Mouse (Mus musculus) CH12.LX (cell line): ENCODE measurements around the gene Lurap1. TPM values are rescaled to one million over a fixed set of nuclear protein-coding genes. Genes with fewer than 3 reads are reported as not detected.

Experiments used
- DNase-seq: peaks from one replicate; pipeline ENCODE4 v3.0.0-alpha.2; 2013; ENCODE audit errors: extremely low read depth
- H3K27ac ChIP-seq: 2 replicates; pipeline ENCODE4 v1.5.1; 2012; ENCODE audit warnings: low read depth, mild to moderate bottlenecking, control low read depth, moderate library complexity; ENCODE audit not compliant: insufficient read depth
- H3K27me3 ChIP-seq: replicated peaks from 2 replicates; pipeline ENCODE3; 2012; ENCODE audit warnings: inconsistent platforms
- H3K36me3 ChIP-seq, 2 experiments: replicated peaks in 1 of 2; 2 replicates each; pipeline versions ENCODE3 to v1.6.1; 2012; ENCODE audit warnings: inconsistent platforms in 1 of 2, low read length in 1 of 2, mild to moderate bottlenecking in 1 of 2, mixed read lengths in 1 of 2, moderate library complexity in 1 of 2; ENCODE audit not compliant: control insufficient read depth in 1 of 2, insufficient read depth in 1 of 2
- H3K4me1 ChIP-seq, 2 experiments: 2 replicates each; pipeline ENCODE4 v1.6.1; 2012; ENCODE audit warnings: inconsistent platforms in 1 of 2, moderate library complexity in 1 of 2; ENCODE audit not compliant: insufficient read depth in 2 of 2, control insufficient read depth in 1 of 2
- H3K4me2 ChIP-seq: 2 replicates; pipeline ENCODE4 v1.6.1; 2012; ENCODE audit warnings: low read depth, mild to moderate bottlenecking, control low read depth; ENCODE audit not compliant: poor library complexity, insufficient read depth, severe bottlenecking
- H3K4me3 ChIP-seq, 3 experiments: fragments of 150-350 bp in 1 of 3; sonication (generic) in 1 of 3; replicated peaks in 1 of 3; 2 replicates each; pipeline versions ENCODE3 to v1.5.1; 2011 to 2012; ENCODE audit warnings: low read depth in 2 of 3, low read length in 2 of 3, mild to moderate bottlenecking in 2 of 3, moderate library complexity in 2 of 3, control low read depth in 1 of 3, improper control_type of control experiment in 1 of 3, inconsistent platforms in 1 of 3, mixed read lengths in 1 of 3; ENCODE audit not compliant: poor library complexity in 1 of 3
- H3K79me2 ChIP-seq: replicated peaks from 2 replicates; pipeline ENCODE4 v1.6.1; 2012; ENCODE audit warnings: mild to moderate bottlenecking, moderate library complexity; ENCODE audit not compliant: control insufficient read depth, poor library complexity, insufficient read depth, severe bottlenecking; ENCODE audit errors: extremely low read depth
- H3K9ac ChIP-seq: 2 replicates; pipeline ENCODE4 v1.6.1; 2012; ENCODE audit warnings: low read depth, mild to moderate bottlenecking, control low read depth, moderate library complexity; ENCODE audit not compliant: insufficient read depth
- H3K9me3 ChIP-seq: replicated peaks from 2 replicates; pipeline ENCODE3; 2012; ENCODE audit warnings: low read length, inconsistent platforms, mixed read lengths
- BHLHE40 ChIP-seq: IDR thresholded peaks from 2 replicates; pipeline ENCODE4 v1.6.1; 2011; ENCODE audit warnings: mild to moderate bottlenecking, low read depth, low read length, improper control_type of control experiment
- CHD1 ChIP-seq: IDR thresholded peaks from 2 replicates; pipeline ENCODE4 v1.6.1; 2012; ENCODE audit warnings: low read depth, low read length, improper control_type of control experiment, inconsistent platforms
- CHD2 ChIP-seq: IDR thresholded peaks from 2 replicates; pipeline ENCODE4 v1.6.1; 2011; ENCODE audit warnings: low read length, improper control_type of control experiment
- CTCF ChIP-seq, 2 experiments: IDR thresholded peaks in 1 of 2; conservative IDR thresholded peaks in 1 of 2; 2 replicates each; pipeline ENCODE4 v1.5.1; 2011 to 2012; ENCODE audit warnings: low read depth in 2 of 2, low read length in 2 of 2, improper control_type of control experiment in 1 of 2, inconsistent platforms in 1 of 2, mild to moderate bottlenecking in 1 of 2, moderate library complexity in 1 of 2
- E2F4 ChIP-seq: IDR thresholded peaks from 2 replicates; pipeline ENCODE4 v1.6.1; 2011; ENCODE audit warnings: low read depth, low read length, improper control_type of control experiment; ENCODE audit not compliant: insufficient replicate concordance
- ELF1 ChIP-seq: IDR thresholded peaks from 2 replicates; pipeline ENCODE4 v1.6.1; 2014; ENCODE audit warnings: low read depth, mild to moderate bottlenecking, inconsistent platforms, low read length, improper control_type of control experiment
- EP300 ChIP-seq: IDR thresholded peaks from 2 replicates; pipeline ENCODE4 v1.6.1; 2011; ENCODE audit warnings: low read length, improper control_type of control experiment
- ETS1 ChIP-seq: conservative IDR thresholded peaks from 2 replicates; pipeline ENCODE4 v1.6.1; 2012; ENCODE audit warnings: low read depth, mild to moderate bottlenecking, inconsistent platforms, low read length, improper control_type of control experiment, moderate library complexity
- GABPA ChIP-seq: IDR thresholded peaks from 2 replicates; pipeline ENCODE4 v1.6.1; 2012; ENCODE audit warnings: low read depth, low read length, improper control_type of control experiment, inconsistent platforms; ENCODE audit not compliant: insufficient replicate concordance
- HCFC1 ChIP-seq: IDR thresholded peaks from 2 replicates; pipeline ENCODE4 v1.6.1; 2012; ENCODE audit warnings: low read depth, mild to moderate bottlenecking, inconsistent platforms, low read length, improper control_type of control experiment
- IRF4 ChIP-seq: IDR thresholded peaks from 2 replicates; pipeline ENCODE4 v1.6.1; 2014; ENCODE audit warnings: low read depth, mild to moderate bottlenecking, inconsistent platforms, low read length, improper control_type of control experiment
- JUN ChIP-seq: IDR thresholded peaks from 2 replicates; pipeline ENCODE4 v1.6.1; 2011; ENCODE audit warnings: low read depth, mild to moderate bottlenecking, low read length, improper control_type of control experiment, moderate library complexity; ENCODE audit not compliant: insufficient read depth
- JUND ChIP-seq: conservative IDR thresholded peaks from 2 replicates; pipeline ENCODE4 v1.6.1; 2011; ENCODE audit warnings: low read depth, low read length, improper control_type of control experiment
- KAT2A ChIP-seq: IDR thresholded peaks from 2 replicates; pipeline ENCODE4 v1.6.1; 2012; ENCODE audit warnings: low read length, improper control_type of control experiment, inconsistent platforms; ENCODE audit not compliant: insufficient replicate concordance
- MAFK ChIP-seq: IDR thresholded peaks from 2 replicates; pipeline ENCODE4 v1.6.1; 2011; ENCODE audit warnings: low read length, improper control_type of control experiment; ENCODE audit not compliant: insufficient replicate concordance
- MAX ChIP-seq: IDR thresholded peaks from 2 replicates; pipeline ENCODE4 v1.6.1; 2011; ENCODE audit warnings: low read length, improper control_type of control experiment
- MAZ ChIP-seq: IDR thresholded peaks from 2 replicates; pipeline ENCODE4 v1.6.1; 2012; ENCODE audit warnings: low read depth, mild to moderate bottlenecking, inconsistent platforms, low read length, improper control_type of control experiment, moderate library complexity
- MEF2A ChIP-seq: IDR thresholded peaks from 2 replicates; pipeline ENCODE4 v1.6.1; 2014; ENCODE audit warnings: low read depth, mild to moderate bottlenecking, inconsistent platforms, low read length, improper control_type of control experiment, borderline replicate concordance
- MXI1 ChIP-seq: IDR thresholded peaks from 2 replicates; pipeline ENCODE4 v1.6.1; 2011; ENCODE audit warnings: mild to moderate bottlenecking, low read depth, low read length, improper control_type of control experiment
- MYC ChIP-seq: IDR thresholded peaks from 2 replicates; pipeline ENCODE4 v1.6.1; 2011; ENCODE audit warnings: low read depth, mild to moderate bottlenecking, improper control_type of control experiment, low read length
- NELFE ChIP-seq: IDR thresholded peaks from 2 replicates; pipeline ENCODE4 v1.6.1; 2011; ENCODE audit warnings: low read depth, low read length, improper control_type of control experiment
- NRF1 ChIP-seq: IDR thresholded peaks from 2 replicates; pipeline ENCODE4 v1.6.1; 2014; ENCODE audit warnings: low read depth, mild to moderate bottlenecking, inconsistent platforms, low read length, improper control_type of control experiment, moderate library complexity
- PAX5 ChIP-seq: IDR thresholded peaks from 2 replicates; pipeline ENCODE4 v1.6.1; 2012; ENCODE audit warnings: low read length, inconsistent platforms, mixed read lengths
- POLR2A ChIP-seq: IDR thresholded peaks from 2 replicates; pipeline ENCODE4 v1.6.1; 2011; ENCODE audit warnings: low read depth, mild to moderate bottlenecking, improper control_type of control experiment, low read length
- POLR2AphosphoS2 ChIP-seq: IDR thresholded peaks from 2 replicates; pipeline ENCODE4 v1.6.1; 2011; ENCODE audit warnings: low read depth, low read length, improper control_type of control experiment
- RAD21 ChIP-seq: IDR thresholded peaks from 2 replicates; pipeline ENCODE4 v1.6.1; 2011; ENCODE audit warnings: low read depth, mild to moderate bottlenecking, low read length, improper control_type of control experiment, moderate library complexity
- RCOR1 ChIP-seq: conservative IDR thresholded peaks from 2 replicates; pipeline ENCODE4 v1.6.1; 2012; ENCODE audit warnings: low read depth, mild to moderate bottlenecking, inconsistent platforms, low read length, improper control_type of control experiment
- SIN3A ChIP-seq: IDR thresholded peaks from 2 replicates; pipeline ENCODE4 v1.6.1; 2012; ENCODE audit warnings: low read length, improper control_type of control experiment, inconsistent platforms
- SMC3 ChIP-seq: IDR thresholded peaks from 2 replicates; pipeline ENCODE4 v1.6.1; 2011; ENCODE audit warnings: low read depth, low read length, improper control_type of control experiment
- TBP ChIP-seq: conservative IDR thresholded peaks from 2 replicates; pipeline ENCODE4 v1.6.1; 2011; ENCODE audit warnings: low read depth, low read length, improper control_type of control experiment
- TCF12 ChIP-seq: IDR thresholded peaks from 2 replicates; pipeline ENCODE4 v1.6.1; 2014; ENCODE audit warnings: low read depth, mild to moderate bottlenecking, inconsistent platforms, low read length, improper control_type of control experiment
- UBTF ChIP-seq: IDR thresholded peaks from 2 replicates; pipeline ENCODE4 v1.6.1; 2012; ENCODE audit warnings: low read depth, mild to moderate bottlenecking, inconsistent platforms, low read length, improper control_type of control experiment, moderate library complexity
- USF1 ChIP-seq: IDR thresholded peaks from 2 replicates; pipeline ENCODE4 v1.6.1; 2014; ENCODE audit warnings: low read depth, mild to moderate bottlenecking, inconsistent platforms, low read length, improper control_type of control experiment
- USF2 ChIP-seq: conservative IDR thresholded peaks from 2 replicates; pipeline ENCODE4 v1.6.1; 2011; ENCODE audit warnings: low read depth, low read length, improper control_type of control experiment
- ZC3H11A ChIP-seq: IDR thresholded peaks from 2 replicates; pipeline ENCODE4 v1.6.1; 2012; ENCODE audit warnings: low read depth, mild to moderate bottlenecking, inconsistent platforms, low read length, improper control_type of control experiment
- ZKSCAN1 ChIP-seq: IDR thresholded peaks from 2 replicates; pipeline ENCODE4 v1.6.1; 2012; ENCODE audit warnings: low read depth, inconsistent platforms, low read length, improper control_type of control experiment, borderline replicate concordance
- ZMIZ1 ChIP-seq: IDR thresholded peaks from 2 replicates; pipeline ENCODE4 v1.6.1; 2012; ENCODE audit warnings: low read depth, mild to moderate bottlenecking, inconsistent platforms, low read length, improper control_type of control experiment
- ZNF384 ChIP-seq: IDR thresholded peaks from 2 replicates; pipeline ENCODE4 v1.6.1; 2012; ENCODE audit warnings: low read depth, low read length, improper control_type of control experiment, inconsistent platforms
- dilution Hi-C: fragments of 300-500 bp; cut with MboI; formaldehyde crosslinking; loops from 2 replicates; pipeline ENCODE4 v1.14.3; 2020; ENCODE audit warnings: low sequenced_read_pairs; ENCODE audit not compliant: extremely low pct_unique_long_range_greater_than_20kb, extremely low pct_ligation_motif_present
- in situ Hi-C: fragments of 300-500 bp; cut with MboI; formaldehyde crosslinking; loops from 3 replicates; pipeline ENCODE4 v1.14.3; 2019; ENCODE audit warnings: low sequenced_read_pairs, low pct_ligation_motif_present, low pct_unique_long_range_greater_than_20kb, mixed read lengths
- polyA plus RNA-seq: library from polyadenylated mRNA; unstranded; fragments of >175 nt; gene quantifications from 2 replicates; pipeline ENCODE4 v1.2.1, GENCODE M21; 2012; ENCODE audit warnings: low read depth; ENCODE audit not compliant: insufficient read length
- total RNA-seq, 2 experiments: library from RNA; depleted of rRNA; stranded (reverse); fragments of 300-350 nt in 1 of 2; fragments of >200 nt in 1 of 2; gene quantifications; 2 replicates each; pipeline ENCODE4 v1.2.3; 2012 to 2014

The Lurap1 gene
- total and polyA plus RNA-seq, 3 experiments: 0.10 TPM; not detected in 2

- Histone ChIP-seq H3K27me3 (no peaks in the 10 kb centered on the region), H3K4me1 (peaks cover 18 to 32% of the 10 kb centered on the region in 2 experiments), H3K27ac (no peak overlapping the region), H3K79me2 (no peaks in the 10 kb centered on the region), H3K9ac (no peak overlapping the region), H3K4me2 (peak overlapping the region; percentile 39), H3K9me3 (no peaks in the 10 kb centered on the region), H3K36me3 (no peaks in the 10 kb centered on the region), H3K4me3 (peak overlapping the region in 1 of 3 experiments; percentile 33)
- DNase-seq: peak; percentile 52
- TF ChIP-seq TBP (no peak), SMC3 (no peak), ZNF384 (no peak; the same call in 1 of the 2 replicates), GABPA (no peak), USF2 (no peak), ZKSCAN1 (no peak), NELFE (no peak), HCFC1 (peak; percentile 53), MEF2A (no peak), POLR2A (no peak; the same call in 1 of the 2 replicates), MAFK (no peak), IRF4 (peak; percentile 27; the same call in 1 of the 2 replicates), RCOR1 (no peak), MAX (0 out of 2 replicates have a peak, but pooled peaks have one; percentile 19), MYC (no peak), USF1 (no peak), SIN3A (no peak), MAZ (peak; percentile 84), CTCF (conservative IDR thresholded peaks at IDR 0.05 in 1 of 2, IDR thresholded peaks at IDR 0.05 in 1 of 2; ENCODE audit: low read depth in 2 of 2, low read length in 2 of 2) (no peak), E2F4 (no peak), ELF1 (peak; percentile 56), ZC3H11A (no peak), ETS1 (peak; percentile 11; the same call in 1 of the 2 replicates), RAD21 (no peak), CHD1 (no peak), MXI1 (no peak), CHD2 (no peak), EP300 (peak; percentile 8; the same call in 1 of the 2 replicates), UBTF (no peak), JUN (no peak), TCF12 (no peak), POLR2AphosphoS2 (no peak), NRF1 (no peak), JUND (no peak), BHLHE40 (no peak), ZMIZ1 (no peak), PAX5 (no peak), KAT2A (0 out of 2 replicates have a peak, but pooled peaks have one; percentile 58)
- in situ Hi-C loops: no loop called here
- dilution Hi-C loops: no loop called here
Measured at GRCm38 (mm10) chr4:116177140-116177539, 26.0 kb upstream of the Lurap1 start.
